Comparison of ENCODE assay signal across 27 mouse cellular contexts in genomic region chr16:90134351-90134750, GRCm38 (mm10). TPM values are rescaled to one million over a fixed set of nuclear protein-coding genes. Genes with fewer than 3 reads are reported as not detected.
DNase-seq lines count a peak whose midpoint lies in the region; ATAC-seq lines count a peak whose summit lies in the region.
"Had no signal": no experiment of that assay in that cellular context is flagged by ENCODE, and none has a peak within 500 bp of the region (broad histone marks: within the 10 kb centered on the region; RNA-seq: fewer than 3 reads in every experiment).

No protein-coding gene starts in this region.

- H3K9me3 ChIP-seq in forebrain, embryonic 14.5 days (replicated peaks; ENCODE audit: control insufficient read depth, low read length) = no peaks in the 10 kb centered on the region
- H3K9me3 ChIP-seq: forebrain, embryonic 13.5 days; heart, embryonic 15.5 days; hindbrain, embryonic 13.5 days; intestine, embryonic 15.5 days had no signal

- no peak overlapping the region for H3K9ac ChIP-seq in forebrain, embryonic 14.5 days (ENCODE audit: low read length)
- H3K9ac ChIP-seq: forebrain, embryonic 13.5 days; forebrain, postnatal 0 days; heart, embryonic 15.5 days; hindbrain, embryonic 13.5 days; intestine, embryonic 15.5 days had no signal

- no peak overlapping the region for H3K4me3 ChIP-seq in forebrain, embryonic 14.5 days (ENCODE audit: low read depth, low read length)
- H3K4me3 ChIP-seq: forebrain, embryonic 10.5 days; forebrain, embryonic 13.5 days; gastrocnemius, adult 2 months; heart, embryonic 15.5 days; hindbrain, embryonic 10.5 days; hindbrain, embryonic 13.5 days; intestine, embryonic 15.5 days had no signal

- no peaks in the 10 kb centered on the region for H3K27me3 ChIP-seq in forebrain, embryonic 14.5 days (replicated peaks; ENCODE audit: control insufficient read depth, insufficient read depth, low read length)
- H3K27me3 ChIP-seq: forebrain, embryonic 13.5 days; heart, embryonic 15.5 days; hindbrain, embryonic 13.5 days; intestine, embryonic 15.5 days; Patski had no signal

- no peak overlapping the region for H3K27ac ChIP-seq in forebrain, embryonic 14.5 days (ENCODE audit: low read depth, low read length)
- H3K27ac ChIP-seq: forebrain, embryonic 10.5 days; forebrain, embryonic 13.5 days; gastrocnemius, adult 2 months; heart, embryonic 15.5 days; hindbrain, embryonic 10.5 days; hindbrain, embryonic 13.5 days; intestine, embryonic 15.5 days had no signal

- H3K36me3 ChIP-seq in forebrain, embryonic 14.5 days (ENCODE audit: control insufficient read depth, insufficient read depth, low read length) = no peaks in the 10 kb centered on the region
- H3K36me3 ChIP-seq: G1E; heart, embryonic 15.5 days; intestine, embryonic 15.5 days had no signal

- H3K4me1 ChIP-seq in forebrain, embryonic 14.5 days (ENCODE audit: control insufficient read depth, insufficient read depth, low read length) = no peaks in the 10 kb centered on the region

- WGBS in forebrain, embryonic 14.5 days = 77% methylated on average over 5 of the region's 7 CpGs

- DNase-seq in 3T3-L1 (ENCODE audit: low read depth, low spot score) = peak; percentile 42
- DNase-seq in 416B (ENCODE audit: low read depth) = peak; percentile 64
- peak; percentile 83 for DNase-seq in adrenal gland, postnatal 14 days
- no peak for DNase-seq in kidney, adult 8-10 months
- DNase-seq in spleen, adult 18-20 months = no peak
- no peak for DNase-seq in forebrain, embryonic 14.5 days (ENCODE audit: low spot score)
- DNase-seq: B cell, adult 2 months; cerebellum, adult 18-20 months; cerebellum, adult 9-10 months; cerebellum, postnatal 14 days; forebrain, postnatal 0 days; gastrocnemius, adult 2 months; gastrocnemius, postnatal 14 days; heart, adult 11 months; heart, postnatal 10 days; heart, postnatal 36 days; kidney, adult 11 months had no signal

- no peak for ATAC-seq in forebrain, embryonic 14.5 days
- ATAC-seq: forebrain, embryonic 13.5 days; hindbrain, embryonic 16.5 days; intestine, embryonic 15.5 days; Patski had no signal

- H3K4me2 ChIP-seq in forebrain, embryonic 14.5 days (ENCODE audit: low read length) = no peak overlapping the region
- H3K4me2 ChIP-seq: forebrain, embryonic 13.5 days; heart, embryonic 11.5 days; heart, embryonic 15.5 days; hindbrain, embryonic 13.5 days; intestine, embryonic 15.5 days had no signal

RNA-seq across cellular contexts. Expression of gene Tiam1, which starts 9.2 kb away (rescaled TPM):
- 64.1 and 72.8 TPM in 2 replicates for total RNA-seq in adrenal gland, postnatal 14 days (2021)
- polyA plus RNA-seq in forebrain, embryonic 14.5 days (2014; fragmentation: Nextera tagmentation; extraction: Ambion mirVana) = 22.4 and 31.9 TPM in 2 replicates

Comparison
In these comparisons a context has a peak if more than half of its experiments do, and no peak if none do; other contexts are left out.
1. DNase-seq: peak in 3T3-L1 (single experiment), 416B (single experiment) and adrenal gland, postnatal 14 days (single experiment); none in kidney, adult 8-10 months (0 of 2), spleen, adult 18-20 months (0 of 2) and forebrain, embryonic 14.5 days (single experiment).